Mouse (Mus musculus): Measurements from ENCODE around the gene Slc39a5. TPM values are rescaled to one million over a fixed set of nuclear protein-coding genes. Genes with fewer than 3 reads are reported as not detected.

The Slc39a5 gene
- total RNA-seq, 2 experiments from 2014 or later, result not detected

- no peak for TF ChIP-seq CTCF (IDR thresholded peaks at IDR 0.05)
- intact Hi-C loops (cut with DNase I), result no loop called here
- DNase-seq, result no peak
- H3K4me3 ChIP-seq, result peak overlapping the region; percentile 89
- H3K27ac ChIP-seq, result peak overlapping the region; percentile 96
Measured at GRCm38 (mm10) chr10:128369218-128369543, 31.8 kb downstream of the Slc39a5 start.

- intact Hi-C loops (cut with DNase I), result no loop called here
- no peak for TF ChIP-seq CTCF (IDR thresholded peaks at IDR 0.05)
- peak; percentile 96 for DNase-seq
Measured at GRCm38 (mm10) chr10:128368402-128369217, 32.4 kb downstream of the Slc39a5 start, which contains the start of gene Coq10a. Coq10a (minus strand) TSS chr10:128368997.

GRCm38 (mm10) chr10:128367899-128368401, 33.1 kb downstream of the Slc39a5 start:
- peak overlapping the region; percentile 96 for H3K27ac ChIP-seq
- peak overlapping the region; percentile 89 for H3K4me3 ChIP-seq
- DNase-seq, result peak; percentile 93
- no peak for TF ChIP-seq CTCF (IDR thresholded peaks at IDR 0.05)
- intact Hi-C loops (cut with DNase I), result no loop called here

More at GRCm38 (mm10) chr10:128368402-128369217, 32.4 kb downstream of the Slc39a5 start, which contains the start of gene Coq10a:
- Histone ChIP-seq H3K27ac (peak within 1 kb of the TSS; percentile 96), H3K4me3 (peak within 1 kb of the TSS; percentile 89)

GRCm38 (mm10) chr10:128362568-128362967, 38.5 kb downstream of the Slc39a5 start:
- TF ChIP-seq CTCF (IDR thresholded peaks at IDR 0.05), result peak; percentile 63
- H3K4me3 ChIP-seq, result peak overlapping the region; percentile 47
- peak overlapping the region; percentile 96 for H3K27ac ChIP-seq
- intact Hi-C loops (cut with DNase I), result no loop called here
- DNase-seq, result no peak

- H3K4me3 ChIP-seq, result peak overlapping the region; percentile 47; the same call in 1 of the 2 replicates
- no peak for TF ChIP-seq CTCF (IDR thresholded peaks at IDR 0.05)
- intact Hi-C loops (cut with DNase I), result no loop called here
- peak overlapping the region; percentile 96 for H3K27ac ChIP-seq
- no peak for DNase-seq
Measured at GRCm38 (mm10) chr10:128361836-128362235, 39.2 kb downstream of the Slc39a5 start.

GRCm38 (mm10) chr10:128359226-128359625, 41.8 kb downstream of the Slc39a5 start:
- no peak for TF ChIP-seq CTCF (IDR thresholded peaks at IDR 0.05)
- H3K27ac ChIP-seq, result peak overlapping the region; percentile 96
- DNase-seq, result no peak
- no peak overlapping the region for H3K4me3 ChIP-seq
- intact Hi-C loops (cut with DNase I), result no loop called here

- H3K4me3 ChIP-seq, result no peak overlapping the region
- intact Hi-C loops (cut with DNase I), result no loop called here
- peak; percentile 57 for DNase-seq
- peak overlapping the region; percentile 96 for H3K27ac ChIP-seq
- peak; percentile 71 for TF ChIP-seq CTCF (IDR thresholded peaks at IDR 0.05)
Measured at GRCm38 (mm10) chr10:128358796-128359195, 42.2 kb downstream of the Slc39a5 start.

- intact Hi-C loops (cut with DNase I), result no loop called here
- no peak overlapping the region for H3K4me3 ChIP-seq
- no peak for DNase-seq
- peak overlapping the region; percentile 48 for H3K27ac ChIP-seq
- no peak for TF ChIP-seq CTCF (IDR thresholded peaks at IDR 0.05)
Measured at GRCm38 (mm10) chr10:128347541-128347940, 53.5 kb downstream of the Slc39a5 start.

Small RNA genes lying within 50 kb of the gene (microRNA-seq; reads per million reads assigned to microRNA genes)
- gene Gm25361 (not detected), gene Gm26308 (not detected), gene Mir6914 (not detected), gene Mir6915 (not detected)

Other genes starting within 250 kb of the Slc39a5 start
- gene Rbms2, start 220.9 kb downstream of the Slc39a5 start, total RNA-seq (2021), result 10 to 100 TPM; 51.8 to 71.2 TPM
- under 1 TPM; 0.59 to 0.67 TPM for gene Gls2, start 206.8 kb downstream of the Slc39a5 start, total RNA-seq (2021)
- gene Spryd4, start 189.4 kb downstream of the Slc39a5 start, total RNA-seq (2021), result 10 to 100 TPM; 29.5 to 36.4 TPM
- gene Mip, start 175.4 kb downstream of the Slc39a5 start, total RNA-seq (2021), result not detected
- gene Timeless, start 169.2 kb downstream of the Slc39a5 start, total RNA-seq (2021), result 1 to 10 TPM; 1.8 to 2.5 TPM
- not detected for gene Apon, start 147.1 kb downstream of the Slc39a5 start, total RNA-seq (2021)
- gene Apof, start 132.6 kb downstream of the Slc39a5 start, total RNA-seq (2021), result not detected
- 1 to 10 TPM; 3.2 to 4.5 TPM for gene Stat2, start 130.7 kb downstream of the Slc39a5 start, total RNA-seq (2021)
- gene Il23a, start 102.5 kb downstream of the Slc39a5 start, total RNA-seq (2021), result not detected
- 1 to 10 TPM; 5.1 to 5.3 TPM for gene Pan2, start 97.9 kb downstream of the Slc39a5 start, total RNA-seq (2021)
- gene Cnpy2, start 78.8 kb downstream of the Slc39a5 start, total RNA-seq (2021), result 10 to 100 TPM; 35.1 to 52.1 TPM
- gene Cs, start 63.5 kb downstream of the Slc39a5 start, total RNA-seq (2021), result 100 to 1,000 TPM; 541 to 658 TPM
- gene Coq10a, start 32.2 kb downstream of the Slc39a5 start, total RNA-seq (2021), result 100 to 1,000 TPM; 447 to 542 TPM
- 10 to 100 TPM; 46.7 to 58.9 TPM for gene Ankrd52, start 24.1 kb downstream of the Slc39a5 start, total RNA-seq (2021)
- 10 to 100 TPM; 56.7 to 59.0 TPM for gene Nabp2, start 10.3 kb upstream of the Slc39a5 start, total RNA-seq (2021)
- 10 to 100 TPM; 13.3 to 13.4 TPM for gene Rnf41, start 10.4 kb upstream of the Slc39a5 start, total RNA-seq (2021)
- gene Smarcc2, start 58.0 kb upstream of the Slc39a5 start, total RNA-seq (2021), result 10 to 100 TPM; 46.5 to 53.2 TPM
- 100 to 1,000 TPM; 171 to 179 TPM for gene Myl6, start 92.9 kb upstream of the Slc39a5 start, total RNA-seq (2021)
- gene Myl6b, start 97.5 kb upstream of the Slc39a5 start, total RNA-seq (2021), result 10 to 100 TPM in 1 of 2 experiments, 1 to 10 TPM in 1; 6.5 to 17.8 TPM
- gene Esyt1, start 124.6 kb upstream of the Slc39a5 start, total RNA-seq (2021), result 10 to 100 TPM; 13.7 to 14.3 TPM
- gene Zc3h10, start 146.5 kb upstream of the Slc39a5 start, total RNA-seq (2021), result 1 to 10 TPM; 4.2 to 6.5 TPM
- gene Rpl41, start 148.1 kb upstream of the Slc39a5 start, total RNA-seq (2021), result 1,000 to 10,000 TPM in 1 of 2 experiments, 100 to 1,000 TPM in 1; 932 to 1,025 TPM
- 10 to 100 TPM; 37.8 to 39.3 TPM for gene Pa2g4, start 164.8 kb upstream of the Slc39a5 start, total RNA-seq (2021)
- gene Erbb3, start 188.4 kb upstream of the Slc39a5 start, total RNA-seq (2021), result 1 to 10 TPM; 1.6 to 2.6 TPM
- gene Rps26, start 225.5 kb upstream of the Slc39a5 start, total RNA-seq (2021), result 100 to 1,000 TPM; 299 to 383 TPM
- 1 to 10 TPM in 1 of 2 experiments, under 1 TPM in 1; 0.45 to 3.4 TPM for gene Ikzf4, start 244.8 kb upstream of the Slc39a5 start, total RNA-seq (2021)

All from gastrocnemius, adult 2 months (tissue).